Mouse (Mus musculus): ENCODE measurements at regions not wholly inside any gene's neighbourhood (a gene's known extent, or its start where the extent isn't known, plus 50 kb on each side); places are given as distances from the start of the nearest gene placed in this dataset.

- no peak for DNase-seq (ENCODE audit: low spot score)
Measured at GRCm38 (mm10) chr12:118659240-118660120, 186.6 kb upstream of the Sp8 start.

DNA sequence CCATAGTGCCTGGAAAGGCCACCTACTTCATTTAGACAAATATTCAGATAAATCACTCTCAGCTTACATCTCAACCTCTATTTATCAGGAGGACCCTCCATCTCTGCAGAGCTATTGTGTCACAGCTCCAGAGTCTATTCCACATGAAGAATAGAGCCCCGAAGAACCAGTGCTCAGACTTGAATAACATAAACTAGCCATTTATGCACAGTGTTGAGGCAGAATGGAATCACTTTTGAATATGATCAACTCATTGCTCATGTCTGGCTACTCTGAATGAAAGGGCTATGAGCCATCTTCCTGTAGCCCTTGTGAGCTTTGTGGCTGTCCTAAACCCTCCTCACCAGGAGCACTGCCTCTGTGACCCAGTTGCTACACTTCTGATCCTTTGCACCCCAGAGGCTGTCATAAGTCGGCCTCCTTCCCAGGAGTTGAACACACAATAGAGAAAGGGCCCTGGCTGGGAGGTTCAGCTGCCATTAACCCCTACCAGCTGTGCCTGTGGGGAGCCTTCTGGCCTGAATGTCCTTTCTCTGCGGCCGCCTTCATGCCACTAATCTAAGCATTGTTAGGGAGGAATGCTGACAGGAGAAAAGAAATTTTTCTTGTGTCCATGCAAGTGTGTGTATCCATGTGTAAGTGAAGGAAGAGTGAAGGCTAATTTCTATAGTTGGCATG is 195.5 kb upstream of the Sp8 start:
- DNase-seq (ENCODE audit: low spot score), result no peak

- DNase-seq (ENCODE audit: low spot score), result no peak
Measured at GRCm38 (mm10) chr12:118649323-118649973, 196.7 kb upstream of the Sp8 start.

- DNase-seq (ENCODE audit: low spot score), result peak; percentile 2
Measured at GRCm38 (mm10) chr12:118648673-118649072, 197.5 kb upstream of the Sp8 start.

DNA sequence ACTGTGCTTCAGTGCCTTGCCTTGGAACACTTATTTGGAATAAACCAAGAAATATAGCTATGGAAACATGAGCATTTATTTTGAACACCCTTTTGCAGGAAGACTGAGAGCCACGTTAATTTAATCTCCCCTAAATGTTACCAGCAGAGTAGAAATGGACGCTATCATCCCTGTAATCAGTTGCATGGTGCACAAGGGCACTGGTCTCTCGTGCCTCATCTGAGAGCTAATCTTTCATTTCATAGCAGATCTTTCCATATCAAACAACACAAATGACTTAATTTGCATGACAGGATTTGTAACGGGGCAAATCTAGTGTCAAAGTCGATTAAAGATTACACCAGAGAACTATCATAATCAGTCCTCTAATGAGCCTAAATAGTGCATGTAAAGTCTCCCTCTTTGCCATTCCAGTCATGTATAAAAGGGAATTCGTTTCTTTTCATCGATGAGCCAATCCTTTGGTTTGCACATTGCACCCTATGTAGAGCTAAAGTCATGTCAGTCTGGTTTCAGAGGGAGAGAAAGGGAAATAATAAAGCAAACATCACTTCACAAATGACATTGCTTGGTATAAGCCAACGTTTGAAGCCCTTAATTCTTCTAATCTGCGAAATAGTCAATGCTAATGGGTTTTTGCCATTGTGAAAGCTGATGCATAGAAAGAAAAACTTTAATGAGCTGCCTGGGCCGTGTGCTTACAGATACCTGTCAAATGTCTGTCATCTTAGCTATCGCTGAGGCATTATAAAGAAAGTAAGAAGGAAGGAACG is 198.7 kb upstream of the Sp8 start:
- no peak for DNase-seq (ENCODE audit: low spot score)

DNA sequence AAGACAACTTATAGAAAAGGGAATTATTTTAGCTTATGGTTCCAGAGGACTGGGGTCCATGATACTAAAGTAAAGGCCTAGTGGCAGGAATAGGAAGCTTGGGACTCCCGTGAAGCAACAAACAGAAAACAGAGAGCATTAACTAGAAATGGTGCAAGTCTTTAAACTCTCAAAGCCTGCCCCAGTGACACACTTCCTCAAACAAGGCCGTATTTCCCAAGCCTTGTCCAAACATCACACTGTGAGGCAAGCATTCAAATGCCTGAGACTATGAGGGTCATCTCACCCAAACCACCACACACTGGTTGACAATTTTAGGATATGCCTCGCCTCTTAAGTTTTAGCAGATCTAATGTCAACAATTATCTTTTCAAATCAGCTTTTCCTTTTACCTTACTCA is 205.2 kb upstream of the Sp8 start:
- no peak for DNase-seq (ENCODE audit: low spot score)

GRCm38 (mm10) chr12:118637214-118637613 is 208.9 kb upstream of the Sp8 start:
- no peak for DNase-seq (ENCODE audit: low spot score)

DNA sequence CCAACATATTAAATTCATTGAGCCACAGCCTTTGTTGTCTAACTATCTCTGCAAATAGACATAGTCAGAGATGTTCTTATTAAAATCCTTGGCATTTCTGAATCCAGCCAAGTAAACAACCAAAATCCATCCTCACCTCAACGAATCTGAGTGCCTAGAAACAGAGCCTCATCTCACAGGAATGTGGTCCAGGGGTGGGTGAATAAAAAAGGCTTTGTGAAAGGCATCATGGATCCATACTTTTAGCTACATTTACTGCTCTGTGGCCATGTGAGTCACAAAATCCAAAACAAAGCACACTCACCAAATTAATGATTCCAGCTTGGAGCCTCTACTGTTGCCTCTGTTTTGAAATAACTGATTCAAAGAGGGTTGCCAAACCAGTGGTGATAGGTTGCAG is 210.7 kb upstream of the Sp8 start:
- no peak for DNase-seq (ENCODE audit: low spot score)

- DNase-seq (ENCODE audit: low spot score), result no peak
Measured at GRCm38 (mm10) chr12:118630373-118630772, 215.8 kb upstream of the Sp8 start.

DNA sequence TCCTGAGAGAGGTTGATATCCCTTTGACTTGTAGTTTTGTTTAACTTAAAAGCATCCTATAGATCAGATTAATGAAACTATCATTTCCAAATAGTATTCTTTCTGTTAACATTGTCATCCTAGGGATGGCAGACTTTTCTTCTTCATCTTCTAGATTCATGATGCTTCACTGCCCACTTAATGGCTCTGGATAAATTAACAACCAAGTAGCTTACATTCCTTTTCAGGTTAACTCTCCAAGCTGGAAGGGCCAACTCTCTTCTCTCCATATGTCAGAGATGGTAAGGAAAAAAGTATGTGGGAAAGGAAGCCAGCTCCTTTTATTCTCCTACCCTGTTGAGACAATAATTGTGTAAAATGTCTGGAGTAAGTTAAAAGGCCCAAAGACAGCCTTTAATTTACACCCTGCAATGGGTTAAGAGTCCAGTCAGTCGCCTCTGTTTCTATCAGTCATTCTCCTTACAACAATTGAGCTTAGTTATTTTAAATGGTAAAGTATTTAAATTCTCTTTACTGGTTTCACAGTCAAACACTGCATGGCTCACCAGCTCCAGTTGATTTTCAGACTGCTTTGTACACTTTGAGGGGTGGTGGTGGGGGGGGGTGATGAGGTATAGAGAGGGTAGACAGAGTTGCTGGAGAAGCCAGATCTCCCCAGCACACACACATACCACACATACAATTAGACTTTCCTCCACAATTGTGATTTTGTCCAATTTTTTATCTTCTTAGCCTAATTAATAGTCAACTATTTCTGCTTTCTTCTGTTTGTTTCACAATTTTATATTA is 224.2 kb upstream of the Sp8 start:
- no peak for DNase-seq (ENCODE audit: low spot score)

DNA sequence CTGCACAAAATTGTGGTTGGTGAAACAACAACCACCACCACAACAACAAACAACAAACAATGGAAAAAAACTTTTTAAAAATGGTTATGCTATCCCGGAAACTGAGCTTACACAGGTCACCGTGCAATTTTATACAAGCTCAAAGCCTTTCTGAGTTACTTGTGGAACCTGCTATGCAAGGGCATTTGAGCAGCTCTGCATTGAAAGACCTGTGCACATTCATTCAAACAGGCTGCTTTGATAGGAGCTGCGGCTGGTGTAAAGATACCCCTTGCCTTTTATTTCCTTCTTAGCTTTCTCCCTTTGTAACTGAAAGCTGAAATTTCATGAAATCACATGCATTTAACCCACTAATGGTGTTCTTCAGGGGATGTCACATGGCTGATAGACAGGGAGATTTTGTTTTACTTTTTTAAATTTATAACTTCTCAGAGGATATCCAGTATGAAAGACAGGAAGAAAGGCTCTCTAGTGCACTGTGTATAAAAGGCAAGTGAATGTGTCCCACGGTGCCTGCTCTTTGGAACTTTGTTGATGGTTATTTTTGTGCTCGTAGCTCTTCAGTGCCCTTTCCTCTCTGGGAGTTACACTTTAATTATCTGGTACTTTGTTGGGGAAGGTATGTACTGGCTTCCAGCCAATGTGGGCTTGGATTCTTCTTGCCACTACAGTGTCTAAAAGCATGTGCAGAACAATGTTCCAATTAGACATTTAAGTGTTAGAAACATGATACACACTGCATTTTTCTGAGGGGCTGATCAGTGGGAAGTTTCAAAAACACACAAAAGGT is 225.1 kb upstream of the Sp8 start:
- no peak for DNase-seq (ENCODE audit: low spot score)

DNA sequence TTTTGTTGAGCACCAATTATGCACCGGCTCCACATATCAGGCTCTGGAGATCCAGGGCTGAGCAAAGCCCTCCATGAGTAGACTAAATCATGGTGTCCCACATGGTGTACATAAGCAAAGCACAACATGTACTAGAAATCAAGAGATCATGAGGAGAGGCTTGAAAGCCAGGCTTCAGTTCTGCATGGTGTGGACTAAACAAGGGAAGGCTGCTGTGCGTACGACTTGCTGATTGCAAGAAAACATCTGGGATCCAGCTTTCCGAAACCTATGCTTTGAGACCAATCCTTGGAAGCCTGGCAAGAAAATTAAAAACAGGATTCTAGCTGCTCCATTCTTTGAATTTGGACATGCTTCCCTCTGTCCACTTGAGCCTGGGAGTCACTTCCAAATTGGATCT is 249.1 kb upstream of the Sp8 start:
- DNase-seq (ENCODE audit: low spot score), result peak; percentile 4

DNA sequence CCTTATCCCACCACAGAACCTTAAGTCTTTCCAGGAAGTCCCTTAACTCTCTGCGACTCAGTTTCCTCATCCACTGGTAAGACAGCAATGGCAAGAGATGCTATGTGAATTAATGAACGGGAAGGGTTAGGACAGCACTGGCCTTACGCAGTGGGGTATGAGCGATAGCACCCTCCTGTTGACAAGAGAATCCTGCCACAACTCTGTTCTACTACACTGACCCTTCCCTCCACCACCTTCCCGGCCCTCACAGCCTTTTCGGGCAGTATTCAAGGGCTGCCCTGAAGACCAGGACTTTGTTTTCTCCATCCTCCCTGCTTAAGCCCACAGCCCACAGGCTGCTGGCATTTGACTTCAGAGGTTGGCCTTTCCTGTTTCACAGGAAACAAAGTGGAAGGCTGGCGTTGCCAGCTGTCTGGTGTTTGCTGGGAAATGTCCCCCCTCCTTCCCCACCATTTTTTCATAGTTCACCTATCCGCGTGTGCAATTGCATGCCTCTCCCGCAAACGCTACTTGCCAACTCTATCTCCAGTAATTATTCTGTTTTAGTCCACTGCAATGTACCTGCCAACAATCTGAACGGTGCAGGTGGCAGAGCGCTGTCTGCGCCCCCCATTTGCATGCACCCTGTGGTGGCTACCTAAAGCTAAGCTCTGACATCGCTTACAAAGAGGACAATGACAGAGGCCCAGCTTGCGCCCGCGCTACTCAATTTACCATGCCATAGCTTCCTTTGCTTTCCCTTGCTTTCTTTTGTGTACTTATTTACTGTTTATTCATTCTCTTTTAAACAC is 251.2 kb upstream of the Sp8 start:
- DNase-seq (ENCODE audit: low spot score), result no peak

DNA sequence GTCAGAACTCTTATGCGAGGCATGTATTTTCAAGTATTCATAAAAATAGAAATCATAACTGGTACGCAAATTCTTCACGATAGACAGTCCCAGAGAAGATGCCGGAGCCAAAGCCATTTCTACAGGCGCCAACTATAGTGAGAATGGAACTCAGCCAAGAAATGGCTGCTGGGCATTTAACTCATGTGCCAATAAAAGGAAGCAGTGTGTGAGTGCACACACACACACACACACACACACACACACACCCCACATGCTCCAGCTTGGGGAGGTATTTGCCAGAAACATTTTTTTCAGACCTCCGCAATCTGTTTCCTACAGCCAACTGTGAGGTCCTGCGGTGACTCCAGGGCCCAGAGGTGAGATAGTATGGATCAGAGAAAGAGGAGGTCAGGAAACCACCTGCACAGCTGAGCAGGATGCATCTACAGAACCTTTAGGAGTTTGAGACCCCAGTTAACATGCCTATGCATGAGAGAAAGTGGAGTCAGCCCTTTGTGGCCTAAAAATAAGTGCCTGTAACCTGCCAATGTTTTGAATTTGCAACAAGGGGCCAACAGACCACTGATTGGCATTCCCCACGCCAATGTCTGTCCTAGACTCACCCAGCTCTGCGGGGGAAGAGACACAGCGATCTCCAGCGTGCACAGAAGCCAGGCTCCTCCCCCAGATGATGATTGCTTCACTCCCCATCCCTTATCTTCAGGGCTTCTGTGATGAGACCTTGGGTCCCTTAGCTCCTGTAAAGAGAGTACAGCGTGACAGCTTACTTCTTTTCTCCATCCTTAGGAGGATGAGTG is 262.1 kb upstream of the Sp8 start:
- no peak for DNase-seq (ENCODE audit: low spot score)

GRCm38 (mm10) chr12:118569811-118570210 is 268.6 kb upstream of the Sp4 start:
- peak; percentile 32 for DNase-seq (ENCODE audit: low spot score)

GRCm38 (mm10) chr12:118566681-118567080 is 265.4 kb upstream of the Sp4 start:
- no peak for DNase-seq (ENCODE audit: low spot score)

DNA sequence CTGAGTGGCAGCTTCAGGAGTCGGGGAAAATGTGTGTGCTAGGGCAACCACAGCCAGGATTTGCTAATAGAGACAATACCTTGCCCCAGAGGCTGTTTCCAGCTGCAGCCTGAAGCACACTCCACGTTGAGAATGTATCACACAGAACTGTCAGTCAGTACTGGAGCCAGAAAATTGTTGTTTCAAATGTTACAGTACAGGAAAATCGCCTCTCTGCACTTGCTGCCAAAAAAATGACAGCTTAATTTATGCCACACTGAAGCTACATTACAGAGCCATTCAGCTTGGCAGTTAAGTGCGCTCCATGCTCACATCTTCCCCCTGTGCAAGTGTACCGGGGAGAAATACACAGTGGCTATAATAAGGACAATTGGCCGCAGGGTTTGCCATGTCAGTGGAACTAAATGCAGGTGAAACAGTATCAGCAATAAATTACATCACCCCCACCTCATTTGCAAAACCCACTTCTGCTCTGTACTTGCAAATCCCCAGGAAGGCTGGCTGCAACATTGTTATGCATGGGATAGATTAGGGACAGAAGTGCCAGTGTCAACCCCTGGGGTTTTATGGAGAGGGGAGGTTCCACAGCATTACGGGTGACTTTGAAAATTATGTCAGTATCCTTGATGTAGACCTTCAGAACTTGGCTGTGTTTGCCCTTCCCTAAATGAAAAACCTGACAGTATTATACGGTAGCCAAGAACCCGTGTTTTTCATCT is 263.3 kb upstream of the Sp4 start:
- no peak for DNase-seq (ENCODE audit: low spot score)

DNA sequence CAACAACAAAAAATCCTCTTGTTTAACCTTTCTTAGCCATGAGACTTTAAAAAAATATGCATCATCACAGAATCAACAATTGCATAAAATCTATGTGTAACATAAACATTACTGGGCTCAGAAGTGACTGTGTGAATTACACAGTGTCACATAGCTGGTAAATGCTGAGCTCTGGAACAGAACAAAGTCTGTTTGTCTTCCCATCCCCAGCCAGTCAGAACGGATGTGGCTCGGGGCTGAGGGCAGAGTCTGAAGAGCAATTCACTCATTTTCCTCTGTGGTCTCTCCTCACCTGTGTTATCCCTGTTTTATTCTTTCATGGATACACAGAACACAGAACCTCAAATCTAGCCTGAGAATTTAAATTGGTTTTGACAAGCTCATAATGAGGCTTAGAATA is 261.0 kb upstream of the Sp4 start:
- DNase-seq (ENCODE audit: low spot score), result no peak
